Mouse (Mus musculus) ES-E14 (cell line): ENCODE measurements around the gene Mapk13.

ENCODE experiments used
- CHD2 ChIP-seq: IDR thresholded peaks from 2 replicates; pipeline ENCODE4 v1.6.1; 2014; ENCODE audit warnings: mild to moderate bottlenecking, low read depth, low read length, inconsistent platforms
- HCFC1 ChIP-seq: IDR thresholded peaks from 2 replicates; pipeline ENCODE4 v1.6.1; 2012; ENCODE audit warnings: low read length, inconsistent platforms, borderline replicate concordance; ENCODE audit not compliant: insufficient read depth
- MAFK ChIP-seq: IDR thresholded peaks from 2 replicates; pipeline ENCODE4 v1.6.1; 2014; ENCODE audit warnings: mild to moderate bottlenecking, low read depth, low read length, inconsistent platforms; ENCODE audit not compliant: insufficient read depth
- ZC3H11A ChIP-seq: IDR thresholded peaks from 2 replicates; pipeline ENCODE4 v1.6.1; 2012; ENCODE audit warnings: low read depth, mild to moderate bottlenecking, inconsistent platforms, low read length, borderline replicate concordance
- ZNF384 ChIP-seq: IDR thresholded peaks from 2 replicates; pipeline ENCODE4 v1.6.1; 2012; ENCODE audit warnings: low read depth, low read length, inconsistent platforms

DNA sequence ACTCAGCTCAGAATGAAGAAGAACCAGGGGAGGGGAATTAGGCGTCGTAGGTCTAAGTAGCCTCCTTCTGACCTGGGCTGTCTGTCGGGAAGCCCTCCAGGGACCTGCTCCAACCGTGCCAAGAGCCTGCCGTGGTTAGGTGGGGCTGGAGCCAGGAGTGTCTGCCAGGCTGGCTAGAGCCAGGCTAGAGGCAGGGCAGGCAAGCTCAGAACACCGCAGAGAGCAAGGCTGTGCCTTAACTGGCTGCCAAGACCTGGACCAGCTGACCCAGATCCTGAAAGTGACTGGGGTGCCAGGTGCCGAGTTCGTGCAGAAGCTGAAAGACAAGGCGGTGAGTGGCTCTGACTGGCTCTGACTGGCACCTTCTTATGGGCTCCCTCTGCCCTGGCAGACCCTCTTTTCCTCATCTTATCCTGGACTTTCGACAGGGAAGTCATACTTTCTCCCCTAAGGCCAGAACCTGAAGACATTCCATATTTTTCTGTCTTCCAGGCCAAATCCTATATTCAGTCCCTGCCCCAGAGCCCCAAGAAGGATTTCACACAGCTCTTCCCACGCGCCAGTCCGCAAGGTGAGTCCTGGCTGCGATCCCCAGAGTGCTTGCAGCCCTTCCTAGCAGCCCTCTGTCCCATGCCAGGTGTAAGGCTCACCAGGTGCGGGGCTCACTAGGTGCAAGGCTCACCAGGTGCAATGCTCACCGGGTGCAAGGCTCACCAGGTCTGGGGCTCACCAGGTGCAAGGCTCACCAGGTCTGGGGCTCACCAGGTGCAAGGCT lies 8.3 kb downstream of the Mapk13 start:
- TF ChIP-seq ZNF384 (no peak), CHD2 (no peak), MAFK (no peak), ZC3H11A (no peak), HCFC1 (no peak)
